Mouse (Mus musculus): ENCODE measurements around the gene Gm20388. TPM values are rescaled to one million over a fixed set of nuclear protein-coding genes. Genes with fewer than 3 reads are reported as not detected.
A peak's percentile ranks its signal among the peaks of the same experiment; 100 is the strongest.

Gm20388 gene
- polyA plus RNA-seq, 1 experiment from 2014 or later: not detected

- Histone ChIP-seq H3K4me1 (ENCODE audit: control insufficient read depth in 2 of 2, insufficient read depth in 2 of 2, low read length in 2 of 2) (no peaks in the 10 kb centered on the region), H3K9ac (ENCODE audit: low read length) (no peak overlapping the region), H3K27ac (replicated peaks in 1 of 2; ENCODE audit: control insufficient read depth in 1 of 2, insufficient read depth in 1 of 2, low read depth in 2 of 2, low read length in 2 of 2) (no peak overlapping the region), H3K4me3 (ENCODE audit: control insufficient read depth in 1 of 2, insufficient read depth in 1 of 2, low read depth in 1 of 2, low read length in 2 of 2) (no peak overlapping the region), H3K27me3 (ENCODE audit: control insufficient read depth, insufficient read depth, low read length) (no peaks in the 10 kb centered on the region), H3K9me3 (ENCODE audit: control insufficient read depth, low read length) (no peaks in the 10 kb centered on the region), H3K36me3 (ENCODE audit: control insufficient read depth, insufficient read depth, low read length) (peaks cover 64% of the 10 kb centered on the region), H3K4me2 (ENCODE audit: low read length) (no peak overlapping the region)
- ATAC-seq (ENCODE audit: insufficient number of reproducible peaks, insufficient read depth, low FRiP score, low read depth): no peak
- 32% methylated on average over 10 of the region's 10 CpGs for WGBS
Observed at GRCm38 (mm10) chr8:122500856-122501255, 2590.2 kb downstream of the Gm20388 start.

GRCm38 (mm10) chr8:122511552-122511951, 2600.9 kb downstream of the Gm20388 start:
- H3K9me3 ChIP-seq (ENCODE audit: control insufficient read depth, low read length): no peaks in the 10 kb centered on the region
- no peaks in the 10 kb centered on the region for H3K27me3 ChIP-seq (ENCODE audit: control insufficient read depth, insufficient read depth, low read length)
- H3K9ac ChIP-seq (ENCODE audit: low read length): peak overlapping the region; percentile 30; the same call in 1 of the 2 replicates
- H3K4me3 ChIP-seq (ENCODE audit: control insufficient read depth in 1 of 2, insufficient read depth in 1 of 2, low read depth in 1 of 2, low read length in 2 of 2): no peak overlapping the region
- peaks cover 16% of the 10 kb centered on the region in 2 experiments for H3K4me1 ChIP-seq (ENCODE audit: control insufficient read depth in 2 of 2, insufficient read depth in 2 of 2, low read length in 2 of 2)
- ATAC-seq (ENCODE audit: insufficient number of reproducible peaks, insufficient read depth, low FRiP score, low read depth): no peak
- WGBS: 52% methylated on average over 16 of the region's 16 CpGs
- H3K4me2 ChIP-seq (ENCODE audit: low read length): no peak overlapping the region
- peaks cover 10% of the 10 kb centered on the region for H3K36me3 ChIP-seq (ENCODE audit: control insufficient read depth, insufficient read depth, low read length)
- peak overlapping the region; percentile 58 to 67 for H3K27ac ChIP-seq (replicated peaks in 1 of 2; ENCODE audit: control insufficient read depth in 1 of 2, insufficient read depth in 1 of 2, low read depth in 2 of 2, low read length in 2 of 2)

GRCm38 (mm10) chr8:122512392-122512791, 2601.8 kb downstream of the Gm20388 start:
- H3K27me3 ChIP-seq (ENCODE audit: control insufficient read depth, insufficient read depth, low read length): no peaks in the 10 kb centered on the region
- H3K4me3 ChIP-seq (ENCODE audit: control insufficient read depth in 1 of 2, insufficient read depth in 1 of 2, low read depth in 1 of 2, low read length in 2 of 2): no peak overlapping the region
- H3K27ac ChIP-seq (replicated peaks in 1 of 2; ENCODE audit: control insufficient read depth in 1 of 2, insufficient read depth in 1 of 2, low read depth in 2 of 2, low read length in 2 of 2): 0 out of 4 replicates have a peak overlapping the region, but pooled peaks of 1 of the 2 experiments have one; percentile 67
- ATAC-seq (ENCODE audit: insufficient number of reproducible peaks, insufficient read depth, low FRiP score, low read depth): no peak
- WGBS: 60% methylated on average over 7 of the region's 7 CpGs
- H3K36me3 ChIP-seq (ENCODE audit: control insufficient read depth, insufficient read depth, low read length): 0 out of 2 replicates have a peak, but pooled peaks cover 7% of the 10 kb centered on the region
- no peak overlapping the region for H3K9ac ChIP-seq (ENCODE audit: low read length)
- H3K4me2 ChIP-seq (ENCODE audit: low read length): no peak overlapping the region
- peaks cover 20 to 24% of the 10 kb centered on the region in 2 experiments for H3K4me1 ChIP-seq (ENCODE audit: control insufficient read depth in 2 of 2, insufficient read depth in 2 of 2, low read length in 2 of 2)
- H3K9me3 ChIP-seq (ENCODE audit: control insufficient read depth, low read length): no peaks in the 10 kb centered on the region

GRCm38 (mm10) chr8:122515699-122516098, 2605.1 kb downstream of the Gm20388 start:
- Histone ChIP-seq H3K27me3 (ENCODE audit: control insufficient read depth, insufficient read depth, low read length) (no peaks in the 10 kb centered on the region), H3K9me3 (ENCODE audit: control insufficient read depth, low read length) (no peaks in the 10 kb centered on the region), H3K27ac (replicated peaks in 1 of 2; ENCODE audit: control insufficient read depth in 1 of 2, insufficient read depth in 1 of 2, low read depth in 2 of 2, low read length in 2 of 2) (no peak overlapping the region), H3K36me3 (ENCODE audit: control insufficient read depth, insufficient read depth, low read length) (0 out of 2 replicates have a peak, but pooled peaks cover 7% of the 10 kb centered on the region), H3K9ac (ENCODE audit: low read length) (no peak overlapping the region), H3K4me3 (ENCODE audit: control insufficient read depth in 1 of 2, insufficient read depth in 1 of 2, low read depth in 1 of 2, low read length in 2 of 2) (no peak overlapping the region), H3K4me1 (ENCODE audit: control insufficient read depth in 2 of 2, insufficient read depth in 2 of 2, low read length in 2 of 2) (peaks cover 38 to 54% of the 10 kb centered on the region in 2 experiments), H3K4me2 (ENCODE audit: low read length) (no peak overlapping the region)
- no peak for ATAC-seq (ENCODE audit: insufficient number of reproducible peaks, insufficient read depth, low FRiP score, low read depth)
- WGBS: 80% methylated on average over 14 of the region's 14 CpGs

GRCm38 (mm10) chr8:122517541-122518190, 2607.0 kb downstream of the Gm20388 start:
- 23% methylated on average over 6 of the region's 6 CpGs for WGBS
- Histone ChIP-seq H3K27me3 (ENCODE audit: control insufficient read depth, insufficient read depth, low read length) (no peaks in the 10 kb centered on the region), H3K4me2 (ENCODE audit: low read length) (peak overlapping the region; percentile 32), H3K27ac (replicated peaks in 1 of 2; ENCODE audit: control insufficient read depth in 1 of 2, insufficient read depth in 1 of 2, low read depth in 2 of 2, low read length in 2 of 2) (peak overlapping the region; percentile 75 to 90), H3K9me3 (ENCODE audit: control insufficient read depth, low read length) (no peaks in the 10 kb centered on the region), H3K9ac (ENCODE audit: low read length) (peak overlapping the region; percentile 56), H3K36me3 (ENCODE audit: control insufficient read depth, insufficient read depth, low read length) (0 out of 2 replicates have a peak, but pooled peaks cover 7% of the 10 kb centered on the region), H3K4me1 (ENCODE audit: control insufficient read depth in 2 of 2, insufficient read depth in 2 of 2, low read length in 2 of 2) (peaks cover 29 to 50% of the 10 kb centered on the region in 2 experiments), H3K4me3 (ENCODE audit: control insufficient read depth in 1 of 2, insufficient read depth in 1 of 2, low read depth in 1 of 2, low read length in 2 of 2) (no peak overlapping the region)
- ATAC-seq (ENCODE audit: insufficient number of reproducible peaks, insufficient read depth, low FRiP score, low read depth): peak; percentile 81

- no peaks in the 10 kb centered on the region for H3K9me3 ChIP-seq (ENCODE audit: control insufficient read depth, low read length)
- H3K27me3 ChIP-seq (ENCODE audit: control insufficient read depth, insufficient read depth, low read length): no peaks in the 10 kb centered on the region
- 58% methylated on average over 11 of the region's 11 CpGs for WGBS
- H3K4me1 ChIP-seq (ENCODE audit: control insufficient read depth in 2 of 2, insufficient read depth in 2 of 2, low read length in 2 of 2): peaks cover 58 to 80% of the 10 kb centered on the region in 2 experiments
- no peaks in the 10 kb centered on the region for H3K36me3 ChIP-seq (ENCODE audit: control insufficient read depth, insufficient read depth, low read length)
- peak overlapping the region; percentile 0 to 90; a peak in 3 of 4 replicates for H3K27ac ChIP-seq (replicated peaks in 1 of 2; ENCODE audit: control insufficient read depth in 1 of 2, insufficient read depth in 1 of 2, low read depth in 2 of 2, low read length in 2 of 2)
- no peak overlapping the region for H3K4me3 ChIP-seq (ENCODE audit: control insufficient read depth in 1 of 2, insufficient read depth in 1 of 2, low read depth in 1 of 2, low read length in 2 of 2)
- no peak overlapping the region; the same call in 1 of the 2 replicates for H3K9ac ChIP-seq (ENCODE audit: low read length)
- no peak for ATAC-seq (ENCODE audit: insufficient number of reproducible peaks, insufficient read depth, low FRiP score, low read depth)
- no peak overlapping the region for H3K4me2 ChIP-seq (ENCODE audit: low read length)
Observed at GRCm38 (mm10) chr8:122520611-122521010, 2610.0 kb downstream of the Gm20388 start.

- Histone ChIP-seq H3K4me3 (ENCODE audit: control insufficient read depth in 1 of 2, insufficient read depth in 1 of 2, low read depth in 1 of 2, low read length in 2 of 2) (no peak overlapping the region), H3K27me3 (ENCODE audit: control insufficient read depth, insufficient read depth, low read length) (no peaks in the 10 kb centered on the region), H3K4me1 (ENCODE audit: control insufficient read depth in 2 of 2, insufficient read depth in 2 of 2, low read length in 2 of 2) (peaks cover 64 to 79% of the 10 kb centered on the region in 2 experiments), H3K4me2 (ENCODE audit: low read length) (peak overlapping the region; percentile 54), H3K27ac (replicated peaks in 1 of 2; ENCODE audit: control insufficient read depth in 1 of 2, insufficient read depth in 1 of 2, low read depth in 2 of 2, low read length in 2 of 2) (peak overlapping the region; percentile 80 to 83), H3K9ac (ENCODE audit: low read length) (peak overlapping the region; percentile 66), H3K36me3 (ENCODE audit: control insufficient read depth, insufficient read depth, low read length) (no peaks in the 10 kb centered on the region), H3K9me3 (ENCODE audit: control insufficient read depth, low read length) (no peaks in the 10 kb centered on the region)
- no peak for ATAC-seq (ENCODE audit: insufficient number of reproducible peaks, insufficient read depth, low FRiP score, low read depth)
- WGBS: 25% methylated on average over 14 of the region's 14 CpGs
Observed at GRCm38 (mm10) chr8:122522796-122523651, 2612.4 kb downstream of the Gm20388 start.

All from heart, embryonic 14.5 days (tissue).